Mouse (Mus musculus) liver, adult 2 months (tissue): ENCODE data around the gene Gm20532.

ENCODE experiments used
- CTCF ChIP-seq: fragments of 200-500 bp; IDR thresholded peaks from 2 replicates; pipeline ENCODE4 v1.5.1; 2011; ENCODE audit warnings: low read depth, low read length, control low read depth
- POLR2A ChIP-seq: fragments of 200-500 bp; IDR thresholded peaks from 2 replicates; pipeline ENCODE4 v1.6.1; 2011; ENCODE audit warnings: low read length, control low read depth; ENCODE audit not compliant: insufficient read depth; ENCODE audit errors: extremely low read depth

DNA sequence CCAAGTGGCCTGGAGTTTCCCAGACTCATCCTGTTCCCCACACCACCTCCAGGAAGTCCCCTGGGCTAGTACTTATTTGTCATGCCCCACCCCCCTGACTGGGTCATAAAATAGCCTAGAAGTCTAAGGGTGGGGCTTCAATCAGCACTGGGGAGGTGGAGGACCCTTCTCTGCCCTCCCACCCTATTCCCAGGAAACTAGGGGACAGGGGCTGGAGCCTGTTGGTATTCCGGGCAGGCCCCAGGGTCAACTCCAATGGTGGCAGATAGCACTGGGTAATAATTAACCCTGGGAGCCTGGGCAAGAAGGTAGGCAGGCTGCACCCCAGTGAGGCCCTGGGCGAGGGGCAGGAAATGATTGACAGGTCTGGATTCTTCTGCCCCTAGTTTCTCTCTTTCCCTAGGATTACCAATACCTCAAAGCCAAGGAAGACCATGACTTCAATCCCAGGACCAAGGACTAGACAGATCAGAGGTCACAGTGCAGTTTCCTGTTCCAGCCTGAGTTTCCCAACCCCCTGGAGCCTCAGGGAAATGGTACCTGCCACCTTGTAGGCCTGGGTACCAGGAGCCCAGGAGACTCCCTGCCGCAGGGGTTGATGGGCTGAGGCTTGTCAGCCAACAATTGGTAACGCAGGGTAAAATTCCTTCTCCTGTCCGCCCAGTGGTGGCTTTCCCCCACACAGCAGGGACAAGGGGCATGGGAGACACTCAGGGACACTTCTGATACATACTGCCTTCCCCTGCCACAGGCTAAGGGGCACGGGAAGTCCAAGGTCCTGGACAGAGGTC, 8.7 kb downstream of the Gm20532 start:
- no peak for TF ChIP-seq POLR2A
- no peak for TF ChIP-seq CTCF
